Comparison of ENCODE assay signal across 8 mouse cellular contexts in the genomic region with DNA sequence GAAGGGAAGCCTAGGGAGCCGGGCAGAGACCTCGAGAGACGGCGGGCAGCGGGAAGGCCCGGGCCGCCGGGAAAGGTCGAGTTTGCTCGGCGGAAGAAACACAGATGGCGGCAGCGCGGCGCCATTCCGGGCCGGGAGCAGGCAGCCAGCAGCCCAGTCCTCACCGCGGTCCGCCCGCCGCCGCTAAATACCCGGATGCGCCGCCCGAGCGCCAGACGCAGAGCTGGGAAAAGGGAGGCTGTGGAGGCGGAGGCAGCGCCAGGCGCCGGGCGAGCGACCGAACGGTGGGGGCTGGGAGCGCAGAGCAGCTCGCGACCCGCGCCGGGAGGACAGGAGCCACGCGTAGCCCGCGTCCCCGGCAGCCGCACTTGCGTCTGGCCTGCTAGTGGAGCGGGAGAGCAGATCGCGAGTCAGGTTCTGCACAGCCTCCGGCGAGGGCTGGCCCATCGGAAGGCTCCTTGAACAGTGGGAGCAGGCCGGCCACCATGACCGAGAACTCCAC. TPM values are rescaled to one million over a fixed set of nuclear protein-coding genes. Genes with fewer than 3 reads are reported as not detected.
A peak's percentile ranks its signal among the peaks of the same experiment; 100 is the strongest.
DNase-seq lines count a peak whose midpoint lies in the region; ATAC-seq and TF ChIP-seq lines count a peak whose summit lies in the region.

TSS of gene H1f0 (plus strand) at position 214 of the 502 bp plus-strand sequence.

- H3K27ac ChIP-seq in cortical plate, adult 2 months (ENCODE audit: insufficient read depth, low read length) = peak within 1 kb of the TSS; percentile 99

- no peaks in the 10 kb centered on the region for H3K36me3 ChIP-seq in megakaryocyte, embryonic 14.5 days (replicated peaks; ENCODE audit: low read length)

- TF ChIP-seq POLR2A in cortical plate, adult 2 months (IDR thresholded peaks at IDR 0.05; ENCODE audit: extremely low read depth, insufficient read depth, low read length) = peak; percentile 62; the same call in 1 of the 2 replicates

- TF ChIP-seq CTCF in cortical plate, adult 2 months (IDR thresholded peaks at IDR 0.05; ENCODE audit: extremely low read depth, insufficient read depth, low read length) = no peak

- peaks cover 54% of the 10 kb centered on the region for H3K27me3 ChIP-seq in megakaryocyte, embryonic 14.5 days (replicated peaks)

- DNase-seq in adipocyte (ENCODE audit: low spot score) = peak; percentile 85
- peak; percentile 96 for DNase-seq in gastrocnemius, postnatal 14 days
- peak; percentile 74 to 92 for DNase-seq in left cerebral cortex, adult 9 months (ENCODE audit: low spot score in 2 of 2)
- peak; percentile 91 to 94 for DNase-seq in right cerebral cortex, adult 2 months (ENCODE audit: low spot score in 2 of 2)
- peak; percentile 91 for DNase-seq in urinary bladder, postnatal 10 days (ENCODE audit: low spot score)

- H3K9me3 ChIP-seq in megakaryocyte, embryonic 14.5 days = no peaks in the 10 kb centered on the region

- H3K4me1 ChIP-seq in cortical plate, adult 2 months (ENCODE audit: control insufficient read depth, insufficient read depth, low read length) = peaks cover 7% of the 10 kb centered on the region; the same call in 1 of the 2 replicates
- H3K4me1 ChIP-seq in megakaryocyte, embryonic 14.5 days = peaks cover 50% of the 10 kb centered on the region

- intact Hi-C loops in gastrocnemius, postnatal 14 days (cut with DNase I; ENCODE audit: low total_unique reads) = no loop called here

- ATAC-seq in inflammation-experienced regulatory T-cells, adult 6 months = peak; percentile 75

- H3K4me3 ChIP-seq in cortical plate, adult 2 months (ENCODE audit: insufficient read depth, low read length) = peak within 1 kb of the TSS; percentile 92
- peak within 1 kb of the TSS; percentile 96 for H3K4me3 ChIP-seq in megakaryocyte, embryonic 14.5 days (replicated peaks)

RNA-seq across cellular contexts. Expression of gene H1f0, which starts in this region (rescaled TPM):
- 109 and 124 TPM in 2 replicates for polyA plus RNA-seq in cortical plate, adult 2 months (2012; rRNA removed)
- total RNA-seq in gastrocnemius, postnatal 14 days (2021) = 100 to 1,000 TPM; 129 to 164 TPM
- 10 to 100 TPM; 31.0 to 52.3 (median 36.9) TPM for polyA plus RNA-seq in inflammation-experienced regulatory T-cells, adult 6 months (2017; shearing (Covaris generic))
- polyA plus RNA-seq in megakaryocyte, embryonic 14.5 days (2012; ENCODE audit: insufficient read depth, low replicate concordance) = 211 and 406 TPM in 2 replicates

Comparison
In these comparisons a context has a peak if more than half of its experiments do, and no peak if none do; other contexts are left out.
1. Peak in every context shown above with its lines: DNase-seq, ATAC-seq, H3K4me3 ChIP-seq and H3K27ac ChIP-seq.